Mouse (Mus musculus): ENCODE data around the gene Slc27a1. TPM values are rescaled to one million over a fixed set of nuclear protein-coding genes. Genes with fewer than 3 reads are reported as not detected.

Slc27a1 gene
- polyA plus RNA-seq, 1 experiment from 2014 or later: 19.0 TPM

GRCm38 (mm10) chr8:71537028-71537867 lies 31.4 kb upstream of the Slc27a1 start, which contains the start of gene Bst2:
Gene Bst2 (minus strand): TSS chr8:71537456.
- peak within 1 kb of the TSS; percentile 77 for H3K27ac ChIP-seq
- peaks cover 27% of the 10 kb centered on the region for H3K4me1 ChIP-seq
- H3K4me3 ChIP-seq: peak within 1 kb of the TSS; percentile 64
- no peaks in the 10 kb centered on the region for H3K9me3 ChIP-seq
- peak; percentile 94 for DNase-seq (ENCODE audit: low spot score)
- 2% methylated on average over 37 of the region's 37 CpGs for WGBS
- peaks cover 17% of the 10 kb centered on the region for H3K27me3 ChIP-seq (ENCODE audit: insufficient read depth, poor library complexity, severe bottlenecking)
- H3K36me3 ChIP-seq: no peaks in the 10 kb centered on the region

- Histone ChIP-seq H3K36me3 (peaks cover 27% of the 10 kb centered on the region), H3K9me3 (no peaks in the 10 kb centered on the region), H3K27ac (peak within 1 kb of the TSS; percentile 89), H3K4me1 (peaks cover 15% of the 10 kb centered on the region), H3K4me3 (peak within 1 kb of the TSS; percentile 92), H3K27me3 (ENCODE audit: insufficient read depth, poor library complexity, severe bottlenecking) (no peaks in the 10 kb centered on the region)
- WGBS: under 1% methylated on average over 54 of the region's 55 CpGs
- DNase-seq (ENCODE audit: low spot score): peak; percentile 100
Measured at GRCm38 (mm10) chr8:71542632-71543343, 25.9 kb upstream of the Slc27a1 start, which contains the start of gene Mvb12a. Gene Mvb12a (plus strand): TSS chr8:71542922.

GRCm38 (mm10) chr8:71543755-71544154 lies 24.9 kb upstream of the Slc27a1 start:
- DNase-seq (ENCODE audit: low spot score): no peak
- H3K9me3 ChIP-seq: no peaks in the 10 kb centered on the region

GRCm38 (mm10) chr8:71545053-71545452 lies 23.6 kb upstream of the Slc27a1 start:
- H3K4me1 ChIP-seq: peaks cover 10% of the 10 kb centered on the region
- H3K9me3 ChIP-seq: no peaks in the 10 kb centered on the region
- no peak overlapping the region for H3K27ac ChIP-seq
- no peaks in the 10 kb centered on the region for H3K27me3 ChIP-seq (ENCODE audit: insufficient read depth, poor library complexity, severe bottlenecking)
- H3K4me3 ChIP-seq: no peak overlapping the region
- DNase-seq (ENCODE audit: low spot score): no peak
- peaks cover 37% of the 10 kb centered on the region for H3K36me3 ChIP-seq
- 87% methylated on average over 11 of the region's 11 CpGs for WGBS

More at GRCm38 (mm10) chr8:71543755-71544154, 24.9 kb upstream of the Slc27a1 start:
- Histone ChIP-seq H3K4me1 (peaks cover 10% of the 10 kb centered on the region), H3K27me3 (ENCODE audit: insufficient read depth, poor library complexity, severe bottlenecking) (no peaks in the 10 kb centered on the region), H3K27ac (no peak overlapping the region), H3K4me3 (peak overlapping the region; percentile 92), H3K36me3 (peaks cover 35% of the 10 kb centered on the region)
- WGBS: 85% methylated on average over 9 of the region's 9 CpGs

- Histone ChIP-seq H3K4me3 (no peak overlapping the region), H3K27ac (no peak overlapping the region), H3K9me3 (no peaks in the 10 kb centered on the region), H3K27me3 (ENCODE audit: insufficient read depth, poor library complexity, severe bottlenecking) (no peaks in the 10 kb centered on the region), H3K4me1 (peaks cover 15% of the 10 kb centered on the region), H3K36me3 (peaks cover 37% of the 10 kb centered on the region)
- no peak for DNase-seq (ENCODE audit: low spot score)
- 86% methylated on average over 7 of the region's 7 CpGs for WGBS
Measured at GRCm38 (mm10) chr8:71547590-71547989, 21.1 kb upstream of the Slc27a1 start.

GRCm38 (mm10) chr8:71550754-71551153 lies 17.9 kb upstream of the Slc27a1 start:
- 63% methylated on average over 7 of the region's 7 CpGs for WGBS
- no peaks in the 10 kb centered on the region for H3K9me3 ChIP-seq
- peaks cover 29% of the 10 kb centered on the region for H3K36me3 ChIP-seq

GRCm38 (mm10) chr8:71552770-71553169 lies 15.9 kb upstream of the Slc27a1 start:
- H3K27me3 ChIP-seq (ENCODE audit: insufficient read depth, poor library complexity, severe bottlenecking): peaks cover 25% of the 10 kb centered on the region
- no peak overlapping the region for H3K4me3 ChIP-seq
- peaks cover 20% of the 10 kb centered on the region for H3K4me1 ChIP-seq
- peaks cover 10% of the 10 kb centered on the region for H3K36me3 ChIP-seq
- H3K9me3 ChIP-seq: no peaks in the 10 kb centered on the region
- DNase-seq (ENCODE audit: low spot score): no peak
- 56% methylated on average over 6 of the region's 6 CpGs for WGBS
- H3K27ac ChIP-seq: no peak overlapping the region

More at GRCm38 (mm10) chr8:71550754-71551153, 17.9 kb upstream of the Slc27a1 start:
- Histone ChIP-seq H3K27ac (no peak overlapping the region), H3K4me3 (no peak overlapping the region), H3K27me3 (ENCODE audit: insufficient read depth, poor library complexity, severe bottlenecking) (peaks cover 5% of the 10 kb centered on the region), H3K4me1 (peaks cover 20% of the 10 kb centered on the region)
- no peak for DNase-seq (ENCODE audit: low spot score)

GRCm38 (mm10) chr8:71554001-71554400 lies 14.7 kb upstream of the Slc27a1 start:
- Histone ChIP-seq H3K9me3 (no peaks in the 10 kb centered on the region), H3K4me1 (peaks cover 29% of the 10 kb centered on the region), H3K27ac (0 out of 2 replicates have a peak overlapping the region, but pooled peaks have one; percentile 30), H3K4me3 (no peak overlapping the region), H3K36me3 (no peaks in the 10 kb centered on the region), H3K27me3 (ENCODE audit: insufficient read depth, poor library complexity, severe bottlenecking) (peaks cover 38% of the 10 kb centered on the region)
- DNase-seq (ENCODE audit: low spot score): no peak
- 74% methylated on average over 6 of the region's 6 CpGs for WGBS

- Histone ChIP-seq H3K27me3 (ENCODE audit: insufficient read depth, poor library complexity, severe bottlenecking) (peaks cover 44% of the 10 kb centered on the region), H3K4me1 (peaks cover 32% of the 10 kb centered on the region), H3K4me3 (no peak overlapping the region), H3K36me3 (no peaks in the 10 kb centered on the region), H3K27ac (no peak overlapping the region), H3K9me3 (no peaks in the 10 kb centered on the region)
- WGBS: 81% methylated on average over 2 of the region's 2 CpGs
- no peak for DNase-seq (ENCODE audit: low spot score)
Measured at GRCm38 (mm10) chr8:71554644-71555043, 14.0 kb upstream of the Slc27a1 start.

- Histone ChIP-seq H3K9me3 (no peaks in the 10 kb centered on the region), H3K27ac (peak within 1 kb of the TSS; percentile 42; the same call in 1 of the 2 replicates), H3K27me3 (ENCODE audit: insufficient read depth, poor library complexity, severe bottlenecking) (peaks cover 81% of the 10 kb centered on the region), H3K4me3 (peak within 1 kb of the TSS; percentile 59), H3K36me3 (no peaks in the 10 kb centered on the region), H3K4me1 (peaks cover 29% of the 10 kb centered on the region)
- no peak for DNase-seq (ENCODE audit: low spot score)
- WGBS: 4% methylated on average over 70 of the region's 70 CpGs
Measured at GRCm38 (mm10) chr8:71558071-71558957, 10.4 kb upstream of the Slc27a1 start, which contains the start of gene Tmem221. Gene Tmem221 (minus strand): TSS chr8:71558871.

GRCm38 (mm10) chr8:71558958-71559690 lies 9.6 kb upstream of the Slc27a1 start:
- Histone ChIP-seq H3K27me3 (ENCODE audit: insufficient read depth, poor library complexity, severe bottlenecking) (peaks cover 89% of the 10 kb centered on the region), H3K4me1 (peaks cover 23% of the 10 kb centered on the region), H3K27ac (peak overlapping the region; percentile 42; the same call in 1 of the 2 replicates), H3K4me3 (peak overlapping the region; percentile 59), H3K9me3 (0 out of 2 replicates have a peak, but pooled peaks cover 2% of the 10 kb centered on the region), H3K36me3 (no peaks in the 10 kb centered on the region)
- 2% methylated on average over 24 of the region's 24 CpGs for WGBS
- peak; percentile 93 for DNase-seq (ENCODE audit: low spot score)
